Mouse (Mus musculus): ENCODE measurements around the gene Sec11a.
"Not testable (repeated sequence)": the region's sequence is repeated elsewhere in the genome, so short reads cannot be mapped to it uniquely, and the experiment has no call there.

Sec11a gene

DNA sequence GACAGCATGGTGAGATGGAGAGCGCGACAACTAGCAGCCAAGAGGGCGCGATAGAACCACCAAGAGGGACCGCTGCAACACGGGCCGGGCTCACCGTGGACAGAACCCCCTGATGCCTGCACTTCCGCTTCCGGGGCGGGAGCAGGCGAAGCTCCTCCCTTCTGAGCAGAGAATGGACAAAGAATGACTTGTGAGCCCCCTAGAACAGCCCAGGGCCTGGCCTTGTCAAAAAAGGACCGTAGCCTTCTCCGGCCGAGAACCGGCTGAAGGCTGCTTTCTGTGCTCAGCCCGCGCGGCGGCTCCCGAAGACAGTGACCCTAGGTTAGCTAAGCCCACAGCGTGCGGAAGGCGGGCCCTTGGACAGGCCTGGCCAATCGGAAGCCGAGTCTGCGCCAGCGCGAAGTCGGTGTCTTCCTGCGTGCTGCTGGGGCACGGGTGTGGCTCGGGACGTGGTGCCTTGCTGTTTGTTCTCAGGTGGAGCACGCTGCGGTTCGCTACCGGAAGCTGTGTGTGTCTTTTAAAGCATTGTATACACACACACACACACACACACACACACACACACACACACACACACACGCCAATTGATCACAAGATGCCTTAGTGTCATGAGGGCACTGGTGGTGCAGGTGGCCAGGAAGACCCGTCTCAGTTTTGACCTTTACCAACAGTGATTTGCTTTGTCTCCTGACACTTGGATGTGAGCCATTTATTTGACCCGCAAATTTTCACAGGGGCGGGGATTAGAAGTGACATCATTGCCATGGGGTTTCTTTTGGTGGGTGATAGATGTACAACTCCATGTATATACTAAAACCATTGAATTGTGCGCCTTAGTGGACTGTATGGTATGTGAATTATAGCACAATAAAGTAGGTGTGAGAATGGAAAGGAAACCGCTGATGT is at the start of gene Sec11a:
Gene Sec11a, minus strand, starts transcription at position 336 of the 906 bp plus-strand sequence.
- DNase-seq: peak; percentile 93 to 95

DNA sequence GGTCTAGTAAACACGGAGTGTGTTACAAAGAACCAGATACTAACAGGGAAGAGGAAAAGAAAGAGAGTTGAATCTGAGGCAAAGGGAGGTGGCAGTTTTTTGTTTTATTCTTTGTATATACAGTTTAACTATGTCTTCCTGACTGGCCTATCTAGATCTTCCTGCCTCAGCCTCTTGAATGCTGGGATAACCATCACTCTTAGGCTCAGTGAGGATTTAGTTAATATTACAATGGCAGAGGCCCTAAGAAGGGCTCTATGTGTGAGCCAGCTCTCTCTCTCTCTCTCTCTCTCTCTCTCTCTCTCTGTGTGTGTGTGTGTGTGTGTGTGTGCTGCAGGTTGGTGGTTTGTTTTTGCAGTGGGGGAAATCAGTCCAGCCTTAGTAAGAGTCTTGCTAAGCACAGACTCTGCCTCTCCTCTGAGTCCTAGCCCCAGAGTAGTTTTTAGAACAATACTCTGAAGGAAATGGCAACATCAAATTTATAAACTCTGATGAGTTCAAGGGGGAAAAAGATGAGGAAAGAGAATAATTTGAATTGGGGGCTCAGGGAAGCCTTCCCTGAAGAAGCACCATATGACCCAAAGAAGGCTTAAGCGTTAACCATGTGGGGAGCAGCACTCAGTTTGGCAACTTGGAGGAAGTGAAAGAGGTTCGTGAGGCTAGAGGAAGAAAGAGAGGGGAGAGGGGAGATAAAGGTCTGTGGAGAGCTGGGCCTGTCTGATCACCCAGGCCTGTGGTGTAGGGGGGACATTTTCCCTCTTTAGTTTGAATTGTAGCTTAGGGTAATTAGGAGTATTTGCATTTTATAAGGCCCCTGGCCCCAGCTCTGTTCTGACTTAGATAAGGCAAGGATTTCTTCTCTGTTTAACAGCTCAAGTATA is 47.9 kb upstream of the Sec11a start:
- DNase-seq: no peak

DNA sequence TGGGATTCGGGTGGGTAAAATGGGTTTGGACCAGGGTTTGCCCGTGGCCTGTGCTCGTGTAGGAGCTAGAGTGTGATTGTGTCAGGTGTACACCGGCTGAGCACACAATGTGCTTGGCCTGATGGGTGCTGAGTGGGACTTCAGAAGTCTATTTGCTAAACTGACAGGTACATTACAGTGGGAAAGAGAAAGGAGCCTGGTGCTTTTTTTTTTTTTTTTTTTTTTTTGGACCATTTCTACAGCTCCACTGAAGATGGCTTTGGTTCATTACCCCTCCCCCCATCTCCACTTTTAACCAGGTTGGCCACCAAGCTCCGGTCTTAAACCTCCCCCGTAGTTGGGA is 47.1 kb upstream of the Sec11a start:
- no peak for DNase-seq

DNA sequence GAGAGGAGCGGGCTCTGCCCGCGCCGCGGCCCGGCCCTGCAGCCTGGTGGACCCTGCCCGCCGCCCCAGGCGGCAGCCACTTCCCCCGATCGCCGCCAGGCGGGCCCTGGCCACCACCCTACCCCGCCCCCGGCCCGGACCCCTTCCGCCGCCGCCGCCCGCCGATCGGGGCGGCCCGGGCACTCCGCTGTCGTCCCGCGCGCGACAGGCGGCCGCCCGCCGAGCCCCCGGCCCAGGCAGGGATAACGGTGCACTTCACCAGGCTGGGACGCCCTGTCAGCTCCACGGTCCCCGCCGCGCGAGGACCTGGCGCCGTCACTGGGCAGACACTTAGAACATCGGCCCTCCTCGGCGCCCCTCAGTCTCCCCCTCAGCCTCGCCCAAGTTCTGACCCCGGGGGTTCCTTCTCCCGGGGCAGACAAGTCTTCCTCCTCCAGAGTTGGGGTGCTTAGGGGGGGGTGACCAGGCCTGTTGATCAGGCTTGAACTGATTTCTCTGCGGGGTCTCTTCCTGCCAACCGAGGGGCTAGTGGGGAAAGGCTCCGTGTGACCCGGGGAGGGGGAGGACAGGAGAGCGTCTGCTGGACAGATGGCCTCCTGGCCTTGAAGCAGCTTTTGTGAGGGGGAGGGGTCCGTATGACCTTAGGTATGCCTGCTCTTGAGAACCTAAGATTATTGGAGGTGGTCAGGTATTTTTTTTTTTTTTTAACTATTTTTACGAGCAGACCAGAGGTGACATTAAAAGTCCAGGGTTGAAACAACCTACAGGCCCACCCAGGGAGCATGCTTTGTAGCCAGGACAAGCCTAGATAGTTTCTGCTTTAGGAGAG is 46.5 kb upstream of the Sec11a start:
- DNase-seq: peak; percentile 25 to 37

DNA sequence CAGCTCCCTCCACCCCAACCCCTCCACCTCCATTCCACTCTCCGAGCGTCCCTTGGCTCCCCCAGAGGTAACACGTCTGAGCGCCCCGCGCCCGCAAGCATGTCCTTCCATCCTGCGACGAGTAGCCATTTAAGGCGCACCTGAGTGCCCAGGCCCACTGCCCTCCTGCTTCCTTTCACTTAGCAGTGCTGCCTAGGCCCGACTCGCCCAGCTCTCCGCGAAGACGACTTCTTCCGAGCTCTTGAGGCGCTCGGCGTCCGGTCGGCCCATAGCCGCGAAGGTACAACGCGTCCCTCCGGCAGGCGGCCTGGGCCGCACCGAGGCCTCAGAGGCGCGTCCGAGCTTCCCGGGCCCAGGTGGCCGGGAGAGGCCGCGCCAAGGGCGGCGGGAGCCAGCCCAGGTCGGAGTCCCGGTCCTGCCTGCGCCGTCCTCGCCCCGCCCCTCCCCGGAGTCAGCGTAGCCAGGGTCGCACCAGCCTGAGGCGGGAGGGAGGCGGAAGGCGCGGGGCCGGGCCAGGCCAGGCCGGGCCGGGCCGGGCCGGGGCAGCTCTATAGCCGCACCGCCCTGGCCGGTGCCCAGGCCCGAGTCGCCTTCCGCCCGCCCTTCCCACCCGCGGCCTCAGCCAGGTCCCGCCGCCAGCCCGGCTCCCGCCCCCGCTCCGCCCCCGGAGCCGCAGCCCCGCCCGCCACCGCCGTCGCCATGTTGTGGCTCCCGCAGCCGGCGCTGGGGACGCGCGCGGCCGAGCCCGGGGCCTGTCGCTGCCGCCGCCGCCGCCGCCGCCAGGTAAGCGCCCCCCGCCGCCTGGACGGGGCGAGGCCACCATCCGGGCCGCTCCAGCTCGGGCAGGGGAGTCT is 45.6 kb upstream of the Sec11a start, which contains the start of gene Zfp592:
Gene Zfp592, plus strand, starts transcription at position 702 of the 854 bp plus-strand sequence.
- peak; percentile 87 to 89 for DNase-seq

DNA sequence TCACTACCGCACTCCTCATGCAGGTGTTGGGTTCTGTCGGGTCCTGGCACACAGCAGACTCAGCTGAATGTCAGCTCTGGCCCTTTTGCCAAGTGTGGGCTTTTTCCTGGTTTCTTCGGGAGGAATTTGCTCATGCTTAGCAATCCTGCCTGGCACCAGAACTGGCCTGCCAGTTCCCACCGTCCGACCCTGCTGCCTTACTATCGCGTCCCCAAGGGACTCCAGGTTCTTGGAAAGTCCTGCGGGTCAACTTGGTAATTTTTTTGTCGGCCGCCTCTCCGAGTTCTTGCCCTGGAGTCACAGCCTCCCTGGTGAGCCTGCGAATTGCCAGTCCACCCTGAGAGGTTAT is 45.0 kb upstream of the Sec11a start:
- DNase-seq: peak; percentile 57 to 59

- no peak for DNase-seq
These were observed 44.5 kb upstream of the Sec11a start for GRCm38 (mm10) chr7:80992063-80992462.

- no peak for DNase-seq
These were observed 44.0 kb upstream of the Sec11a start for GRCm38 (mm10) chr7:80991589-80991988.

- DNase-seq: peak; percentile 54 to 61
These were observed 42.7 kb upstream of the Sec11a start for GRCm38 (mm10) chr7:80990276-80990675.

DNA sequence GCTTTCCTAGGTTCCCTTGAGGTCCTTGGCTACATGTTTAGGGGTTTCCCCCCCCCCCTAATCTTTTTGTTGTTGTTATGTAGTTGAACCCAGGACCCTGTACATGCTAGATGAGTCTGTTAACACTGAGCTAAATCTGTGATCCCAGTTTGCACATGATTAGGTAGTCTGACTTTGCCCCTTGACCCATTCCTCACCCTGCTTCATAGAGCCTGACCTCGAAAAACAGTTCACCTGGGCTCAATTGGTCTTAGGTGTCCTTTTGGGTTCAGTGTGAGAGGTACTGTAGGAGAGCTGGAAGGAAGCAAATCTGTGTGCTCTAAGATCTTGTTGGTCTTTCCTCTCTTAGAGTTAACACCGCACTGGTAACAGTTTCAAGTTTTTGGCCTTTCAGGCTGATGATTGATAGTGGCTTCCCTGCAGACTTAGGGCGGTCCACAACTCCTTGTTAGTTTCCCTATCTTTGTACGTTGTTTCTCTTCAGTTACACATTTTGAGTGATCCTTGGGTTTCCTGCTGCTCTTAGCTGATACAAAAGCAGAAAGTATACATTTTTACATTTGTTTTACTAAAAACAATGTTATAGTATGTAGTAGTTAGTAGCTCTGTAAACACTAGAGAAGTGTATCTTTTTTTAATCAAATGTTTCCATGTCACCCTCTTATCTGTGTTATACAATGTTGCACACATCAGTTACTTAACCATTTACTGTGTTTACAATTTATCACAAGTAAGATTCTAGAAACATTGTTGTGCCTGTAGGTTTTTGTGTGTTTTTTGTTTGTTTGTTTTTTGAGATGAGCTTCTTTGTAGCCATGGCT is 40.4 kb upstream of the Sec11a start:
- no peak for DNase-seq

DNA sequence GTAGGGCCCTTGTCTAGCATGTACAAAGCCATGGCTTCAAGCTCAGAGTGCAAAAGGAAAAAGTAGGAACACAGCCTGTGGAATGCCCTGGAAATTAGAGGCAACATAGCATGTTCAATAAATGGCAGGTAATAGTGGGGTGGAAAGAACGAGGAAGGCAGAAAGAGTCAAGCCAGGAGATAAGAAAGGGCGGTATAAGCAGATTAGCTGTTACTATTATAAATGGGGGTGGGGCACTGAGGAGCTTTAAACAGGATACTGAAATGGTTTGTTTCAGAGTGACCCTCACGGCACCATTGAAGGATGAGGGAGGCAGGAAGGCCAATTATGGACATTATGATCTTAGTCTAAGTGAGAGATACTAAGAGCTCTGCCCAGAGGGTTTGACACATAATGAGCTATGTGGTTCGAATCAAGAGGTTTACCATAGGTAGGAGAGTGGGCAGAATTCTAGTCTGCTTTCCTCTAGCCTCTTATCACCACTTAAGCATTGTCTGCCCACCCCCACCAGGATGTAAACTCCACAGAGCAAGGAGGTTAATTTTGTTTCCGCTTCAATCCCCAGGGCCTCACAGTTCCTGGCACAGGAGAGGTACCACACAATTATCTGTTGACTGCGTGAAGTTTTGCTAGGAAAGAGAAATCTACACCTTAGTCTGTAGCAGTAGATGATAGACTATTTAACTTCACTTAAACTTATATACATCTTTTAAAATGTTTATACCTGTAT is 39.0 kb upstream of the Sec11a start:
- no peak for DNase-seq

- DNase-seq: no peak
These were observed 33.0 kb upstream of the Sec11a start for GRCm38 (mm10) chr7:80980566-80980965.

- not testable (repeated sequence) for DNase-seq
These were observed 26.0 kb upstream of the Sec11a start for GRCm38 (mm10) chr7:80973638-80974015.

DNA sequence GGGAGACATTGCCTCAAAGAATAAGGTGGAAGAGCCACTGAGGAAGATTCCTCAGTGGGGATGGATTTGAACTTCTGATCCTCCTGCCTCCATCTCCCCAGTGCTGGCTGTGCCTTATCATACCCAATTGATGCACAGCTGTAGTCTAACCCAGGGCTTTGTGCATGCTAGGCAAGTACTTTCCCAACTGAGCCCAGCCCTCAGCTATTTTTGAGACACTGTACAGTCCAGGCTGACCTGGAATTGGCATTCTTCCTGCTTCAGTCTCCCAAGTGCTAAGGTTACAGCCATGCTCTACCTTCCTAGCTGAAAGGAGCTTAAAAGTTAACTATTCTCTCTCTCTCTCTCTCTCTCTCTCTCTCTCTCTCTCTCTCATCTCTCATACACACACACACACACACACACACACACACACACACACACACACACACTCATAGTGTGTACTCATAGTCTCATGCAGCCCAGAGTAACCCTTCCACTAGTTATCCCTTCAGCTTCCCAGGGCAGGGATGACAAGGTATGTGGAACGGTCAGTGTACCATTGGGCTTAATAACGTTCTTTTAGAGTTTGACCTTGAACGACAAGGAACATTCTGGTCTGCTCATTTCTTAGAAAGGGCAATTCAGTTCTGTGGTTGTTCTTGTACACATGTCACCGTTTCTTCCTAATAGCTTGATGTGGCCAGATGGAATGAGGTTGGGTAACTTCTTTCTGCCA is 25.5 kb upstream of the Sec11a start:
- DNase-seq: peak in 1 of 2 experiments; percentile 38

DNA sequence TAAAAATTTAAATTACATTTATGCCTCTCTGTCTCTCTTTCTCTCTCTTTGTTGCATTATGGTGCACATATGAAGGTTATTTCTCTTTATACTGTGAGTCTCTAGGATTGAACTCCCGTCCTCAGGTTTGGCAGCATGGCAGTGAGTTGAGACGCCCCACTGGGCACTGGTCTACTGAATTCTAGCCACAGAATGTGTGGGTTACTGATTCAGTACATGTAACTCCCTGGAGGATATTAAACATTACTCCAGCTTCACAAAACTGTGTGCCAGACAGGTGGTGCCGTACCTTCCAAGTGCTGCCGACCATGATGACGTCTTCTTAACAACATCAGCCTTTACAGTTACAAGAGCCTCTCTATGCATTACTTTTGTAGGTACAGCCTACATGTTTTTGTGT is 24.5 kb upstream of the Sec11a start:
- no peak for DNase-seq

DNA sequence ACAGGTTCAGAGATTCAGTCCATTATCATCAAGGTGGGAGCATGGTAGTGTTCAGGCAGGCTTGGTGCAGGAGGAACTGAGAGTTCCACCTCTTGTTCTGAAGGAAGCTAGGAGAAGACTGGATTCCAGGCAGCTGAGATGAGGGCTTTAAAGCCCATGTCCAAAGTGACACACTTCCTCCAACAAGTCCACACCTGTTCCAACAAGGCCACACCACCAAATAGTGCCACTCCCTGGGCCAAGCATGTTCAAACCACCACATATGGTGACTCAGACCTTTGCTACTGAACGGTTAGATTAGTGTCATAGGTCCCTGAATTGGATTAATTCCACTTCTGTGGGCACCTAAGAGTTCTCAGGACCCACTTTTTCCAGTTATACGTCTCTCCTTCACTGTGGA is 23.8 kb upstream of the Sec11a start:
- DNase-seq: no peak

DNA sequence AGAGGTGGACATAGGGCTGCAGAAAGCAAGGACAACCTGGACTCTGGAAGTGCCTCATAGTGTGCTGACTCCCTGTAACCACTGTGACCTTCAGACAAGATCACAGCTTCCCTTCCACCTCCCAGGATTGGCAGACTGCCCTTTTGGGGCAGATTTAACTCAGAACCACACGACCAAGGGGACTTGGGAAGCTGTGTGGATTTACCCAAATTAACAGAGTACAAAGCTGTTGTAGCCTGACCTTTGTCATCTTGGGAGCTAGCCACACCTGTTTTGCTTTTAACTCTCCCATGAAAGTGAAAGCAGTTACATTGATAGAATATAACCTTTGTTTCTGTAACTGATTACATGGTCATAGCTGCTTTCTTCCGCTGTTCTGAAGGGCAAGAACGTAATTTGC is 23.3 kb upstream of the Sec11a start:
- peak; percentile 90 to 92 for DNase-seq

DNA sequence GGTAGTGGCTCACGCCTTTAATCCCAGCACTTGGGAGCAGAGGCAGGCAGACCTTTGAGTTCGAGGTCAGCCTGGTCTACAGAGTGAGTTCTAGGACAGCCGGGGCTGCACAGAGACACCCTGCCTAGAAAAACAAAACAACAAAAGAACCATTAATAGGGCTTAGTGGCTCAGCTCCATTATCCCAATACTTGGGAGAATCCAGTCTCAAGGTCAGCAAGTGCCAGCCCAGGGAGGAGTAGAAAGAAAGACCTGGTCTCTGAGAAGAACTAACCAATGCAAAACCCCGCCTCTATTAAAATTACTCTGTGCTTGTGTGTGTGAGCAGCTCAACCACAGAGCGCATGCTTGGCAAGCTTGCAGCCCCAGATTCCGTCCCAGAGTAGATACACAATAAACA is 15.2 kb upstream of the Sec11a start:
- no peak for DNase-seq

DNA sequence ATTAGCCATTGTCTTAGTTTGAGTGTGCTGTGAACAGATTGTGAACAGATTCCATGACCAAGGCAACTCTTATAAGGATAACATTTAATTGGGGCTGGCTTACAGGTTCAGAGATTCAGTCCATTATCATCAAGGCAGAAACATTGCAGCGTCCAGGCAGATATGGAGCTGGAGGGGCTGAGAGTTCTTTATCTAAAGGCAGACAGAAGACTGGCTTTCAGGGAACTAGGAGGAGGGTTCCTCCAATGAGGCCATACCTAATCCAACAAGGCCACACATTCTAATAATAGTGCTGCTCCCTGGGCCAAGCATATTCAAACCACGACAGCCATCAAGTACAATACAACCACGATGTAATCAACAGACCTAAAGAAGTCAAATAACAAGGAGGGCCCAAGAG is 11.4 kb upstream of the Sec11a start:
- DNase-seq: no peak

GRCm38 (mm10) chr7:80956891-80957290 is 9.3 kb upstream of the Sec11a start:
- DNase-seq: no peak
